Mouse (Mus musculus): ENCODE data around the gene Krt8. TPM values are rescaled to one million over a fixed set of nuclear protein-coding genes. Genes with fewer than 3 reads are reported as not detected.
"Not testable (repeated sequence)": the region's sequence is repeated elsewhere in the genome, so short reads cannot be mapped to it uniquely, and the experiment has no call there.

Krt8 gene
- polyA plus RNA-seq, 1 experiment, result 3,924 TPM

- WGBS, result 67% methylated on average over 11 of the region's 11 CpGs
- no peak for TF ChIP-seq POLR2A (IDR thresholded peaks at IDR 0.05; ENCODE audit: low read depth, low read length)
- no peak for TF ChIP-seq CTCF (IDR thresholded peaks at IDR 0.05; ENCODE audit: extremely low read depth, insufficient read length, insufficient replicate concordance, low read depth, low read length)
- Histone ChIP-seq H3K27me3 (ENCODE audit: control insufficient read depth, insufficient read depth, low read length) (no peaks in the 10 kb centered on the region), H3K36me3 (ENCODE audit: control insufficient read depth, insufficient read depth, low read length) (peaks cover 67% of the 10 kb centered on the region), H3K4me1 (ENCODE audit: control insufficient read depth, insufficient read depth, insufficient read length, low read length) (peaks cover 20% of the 10 kb centered on the region), H3K4me3 (ENCODE audit: low read depth, low read length) (no peak overlapping the region), H3K27ac (ENCODE audit: insufficient read depth, low read depth, low read length) (no peak overlapping the region)
Observed at GRCm38 (mm10) chr15:101999676-102000335, 4.5 kb downstream of the Krt8 start.

- H3K4me3 ChIP-seq (ENCODE audit: low read depth, low read length), result peak overlapping the region; percentile 14
- H3K27ac ChIP-seq (ENCODE audit: insufficient read depth, low read depth, low read length), result no peak overlapping the region; the same call in 1 of the 2 replicates
- peaks cover 21% of the 10 kb centered on the region for H3K4me1 ChIP-seq (ENCODE audit: control insufficient read depth, insufficient read depth, insufficient read length, low read length)
- TF ChIP-seq POLR2A (IDR thresholded peaks at IDR 0.05; ENCODE audit: low read depth, low read length), result no peak
- no peak for TF ChIP-seq CTCF (IDR thresholded peaks at IDR 0.05; ENCODE audit: extremely low read depth, insufficient read length, insufficient replicate concordance, low read depth, low read length)
- WGBS, result 85% methylated on average over 11 of the region's 11 CpGs
- no peaks in the 10 kb centered on the region for H3K27me3 ChIP-seq (ENCODE audit: control insufficient read depth, insufficient read depth, low read length)
- peaks cover 67% of the 10 kb centered on the region for H3K36me3 ChIP-seq (ENCODE audit: control insufficient read depth, insufficient read depth, low read length)
Observed at GRCm38 (mm10) chr15:101999156-101999555, 5.1 kb downstream of the Krt8 start.

GRCm38 (mm10) chr15:101996450-101997078 is 7.7 kb downstream of the Krt8 start:
- not testable (repeated sequence) for H3K4me3 ChIP-seq (ENCODE audit: low read depth, low read length); H3K27me3 ChIP-seq (ENCODE audit: control insufficient read depth, insufficient read depth, low read length)
- Histone ChIP-seq H3K4me1 (ENCODE audit: control insufficient read depth, insufficient read depth, insufficient read length, low read length) (peaks cover 38% of the 10 kb centered on the region), H3K27ac (ENCODE audit: insufficient read depth, low read depth, low read length) (peak overlapping the region; percentile 70), H3K36me3 (ENCODE audit: control insufficient read depth, insufficient read depth, low read length) (peaks cover 55% of the 10 kb centered on the region)
- WGBS, result 60% methylated on average over 11 of the region's 11 CpGs

GRCm38 (mm10) chr15:101995484-101996236 is 8.6 kb downstream of the Krt8 start:
- H3K27ac ChIP-seq (ENCODE audit: insufficient read depth, low read depth, low read length), result peak overlapping the region; percentile 91
- WGBS, result 34% methylated on average over 4 of the region's 4 CpGs
- TF ChIP-seq CTCF (IDR thresholded peaks at IDR 0.05; ENCODE audit: extremely low read depth, insufficient read length, insufficient replicate concordance, low read depth, low read length), result no peak
- TF ChIP-seq POLR2A (IDR thresholded peaks at IDR 0.05; ENCODE audit: low read depth, low read length), result no peak
- H3K27me3 ChIP-seq (ENCODE audit: control insufficient read depth, insufficient read depth, low read length), result no peaks in the 10 kb centered on the region
- H3K4me1 ChIP-seq (ENCODE audit: control insufficient read depth, insufficient read depth, insufficient read length, low read length), result peaks cover 39% of the 10 kb centered on the region
- peaks cover 47% of the 10 kb centered on the region for H3K36me3 ChIP-seq (ENCODE audit: control insufficient read depth, insufficient read depth, low read length)
- H3K4me3 ChIP-seq (ENCODE audit: low read depth, low read length), result no peak overlapping the region

GRCm38 (mm10) chr15:101994365-101994764 is 9.9 kb downstream of the Krt8 start:
- Histone ChIP-seq H3K36me3 (ENCODE audit: control insufficient read depth, insufficient read depth, low read length) (peaks cover 35% of the 10 kb centered on the region), H3K27ac (ENCODE audit: insufficient read depth, low read depth, low read length) (peak overlapping the region; percentile 91), H3K4me3 (ENCODE audit: low read depth, low read length) (no peak overlapping the region), H3K27me3 (ENCODE audit: control insufficient read depth, insufficient read depth, low read length) (no peaks in the 10 kb centered on the region), H3K4me1 (ENCODE audit: control insufficient read depth, insufficient read depth, insufficient read length, low read length) (peaks cover 39% of the 10 kb centered on the region)
- TF ChIP-seq POLR2A (IDR thresholded peaks at IDR 0.05; ENCODE audit: low read depth, low read length) (no peak), CTCF (IDR thresholded peaks at IDR 0.05; ENCODE audit: extremely low read depth, insufficient read length, insufficient replicate concordance, low read depth, low read length) (no peak)
- 25% methylated on average over 6 of the region's 6 CpGs for WGBS

GRCm38 (mm10) chr15:101990946-101991345 is 13.3 kb downstream of the Krt8 start:
- TF ChIP-seq CTCF (IDR thresholded peaks at IDR 0.05; ENCODE audit: extremely low read depth, insufficient read length, insufficient replicate concordance, low read depth, low read length), result no peak
- TF ChIP-seq POLR2A (IDR thresholded peaks at IDR 0.05; ENCODE audit: low read depth, low read length), result no peak; the same call in 1 of the 2 replicates

GRCm38 (mm10) chr15:101988714-101989113 is 15.6 kb downstream of the Krt8 start:
- Histone ChIP-seq H3K4me1 (ENCODE audit: control insufficient read depth, insufficient read depth, insufficient read length, low read length) (peaks cover 20% of the 10 kb centered on the region; the same call in 1 of the 2 replicates), H3K36me3 (ENCODE audit: control insufficient read depth, insufficient read depth, low read length) (no peaks in the 10 kb centered on the region), H3K27me3 (ENCODE audit: control insufficient read depth, insufficient read depth, low read length) (no peaks in the 10 kb centered on the region), H3K27ac (ENCODE audit: insufficient read depth, low read depth, low read length) (no peak overlapping the region), H3K4me3 (ENCODE audit: low read depth, low read length) (no peak overlapping the region)
- WGBS, result 69% methylated on average over 8 of the region's 8 CpGs
- TF ChIP-seq CTCF (IDR thresholded peaks at IDR 0.05; ENCODE audit: extremely low read depth, insufficient read length, insufficient replicate concordance, low read depth, low read length) (peak; percentile 36; the same call in 1 of the 2 replicates), POLR2A (IDR thresholded peaks at IDR 0.05; ENCODE audit: low read depth, low read length) (no peak)

More at GRCm38 (mm10) chr15:101990946-101991345, 13.3 kb downstream of the Krt8 start:
- Histone ChIP-seq H3K27me3 (ENCODE audit: control insufficient read depth, insufficient read depth, low read length) (no peaks in the 10 kb centered on the region), H3K27ac (ENCODE audit: insufficient read depth, low read depth, low read length) (peak overlapping the region; percentile 78), H3K4me1 (ENCODE audit: control insufficient read depth, insufficient read depth, insufficient read length, low read length) (peaks cover 28% of the 10 kb centered on the region; the same call in 1 of the 2 replicates), H3K36me3 (ENCODE audit: control insufficient read depth, insufficient read depth, low read length) (peaks cover 2% of the 10 kb centered on the region; the same call in 1 of the 2 replicates), H3K4me3 (ENCODE audit: low read depth, low read length) (no peak overlapping the region)
- WGBS, result 28% methylated on average over 6 of the region's 6 CpGs

All from small intestine, adult 2 months (tissue).